Mouse (Mus musculus) cerebellum, adult 8-10 months (tissue): ENCODE data around the gene Ush2a.

ENCODE experiments used
- DNase-seq: peaks from one replicate; pipeline ENCODE4 v3.0.0; 2022

The Ush2a gene

GRCm38 (mm10) chr1:188805069-188805468 lies 543.2 kb downstream of the Ush2a start:
- no peak for DNase-seq

GRCm38 (mm10) chr1:188805852-188806251 lies 544.0 kb downstream of the Ush2a start:
- DNase-seq, result no peak

- no peak for DNase-seq
Observed at GRCm38 (mm10) chr1:188810631-188811030, 548.8 kb downstream of the Ush2a start.

- no peak for DNase-seq
Observed at GRCm38 (mm10) chr1:188815072-188815471, 553.2 kb downstream of the Ush2a start.

- no peak for DNase-seq
Observed at GRCm38 (mm10) chr1:188824195-188824594, 562.4 kb downstream of the Ush2a start.

- no peak for DNase-seq
Observed at GRCm38 (mm10) chr1:188824878-188825532, 563.2 kb downstream of the Ush2a start.

GRCm38 (mm10) chr1:188830527-188831407 lies 568.9 kb downstream of the Ush2a start:
- DNase-seq, result no peak

GRCm38 (mm10) chr1:188833906-188834305 lies 572.1 kb downstream of the Ush2a start:
- no peak for DNase-seq

- no peak for DNase-seq
Observed at GRCm38 (mm10) chr1:188834770-188835169, 572.9 kb downstream of the Ush2a start.

GRCm38 (mm10) chr1:188837613-188838295 lies 575.9 kb downstream of the Ush2a start:
- DNase-seq, result no peak

GRCm38 (mm10) chr1:188847242-188847641 lies 585.4 kb downstream of the Ush2a start:
- DNase-seq, result no peak

- no peak for DNase-seq
Observed at GRCm38 (mm10) chr1:188852776-188853175, 591.0 kb downstream of the Ush2a start.

- no peak for DNase-seq
Observed at GRCm38 (mm10) chr1:188854240-188854639, 592.4 kb downstream of the Ush2a start.

GRCm38 (mm10) chr1:188855034-188855433 lies 593.2 kb downstream of the Ush2a start:
- no peak for DNase-seq

- no peak for DNase-seq
Observed at GRCm38 (mm10) chr1:188859718-188860117, 597.9 kb downstream of the Ush2a start.

- no peak for DNase-seq
Observed at GRCm38 (mm10) chr1:188865881-188866280, 604.1 kb downstream of the Ush2a start.

GRCm38 (mm10) chr1:188866515-188866914 lies 604.7 kb downstream of the Ush2a start:
- no peak for DNase-seq

- DNase-seq, result no peak
Observed at GRCm38 (mm10) chr1:188878531-188879055, 616.8 kb downstream of the Ush2a start.

GRCm38 (mm10) chr1:188896906-188897551 lies 635.2 kb downstream of the Ush2a start:
- DNase-seq, result no peak

- no peak for DNase-seq
Observed at GRCm38 (mm10) chr1:188904091-188904490, 642.3 kb downstream of the Ush2a start.

GRCm38 (mm10) chr1:188906175-188906574 lies 644.4 kb downstream of the Ush2a start:
- no peak for DNase-seq

GRCm38 (mm10) chr1:188910656-188911055 lies 648.8 kb downstream of the Ush2a start:
- DNase-seq, result no peak

- no peak for DNase-seq
Observed at GRCm38 (mm10) chr1:188919946-188920345, 658.1 kb downstream of the Ush2a start.
